Mouse (Mus musculus) layer of hippocampus, postnatal 25 days (tissue): ENCODE results near the gene Arl6ip1. TPM values are rescaled to one million over a fixed set of nuclear protein-coding genes. Genes with fewer than 3 reads are reported as not detected.

ENCODE experiments used
- DNase-seq, 2 experiments: peaks; one replicate each; pipeline ENCODE4 v3.0.0; 2022; ENCODE audit warnings: mixed read lengths in 2 of 2, low spot score in 1 of 2; ENCODE audit errors: extremely low spot score in 1 of 2
- total RNA-seq, 2 experiments: library from RNA; stranded (reverse); gene quantifications; 2 replicates each; pipeline ENCODE4 v1.2.3; 2021

Gene Arl6ip1
- total RNA-seq, 2 experiments from 2014 or later, result 275 to 286 TPM

DNA sequence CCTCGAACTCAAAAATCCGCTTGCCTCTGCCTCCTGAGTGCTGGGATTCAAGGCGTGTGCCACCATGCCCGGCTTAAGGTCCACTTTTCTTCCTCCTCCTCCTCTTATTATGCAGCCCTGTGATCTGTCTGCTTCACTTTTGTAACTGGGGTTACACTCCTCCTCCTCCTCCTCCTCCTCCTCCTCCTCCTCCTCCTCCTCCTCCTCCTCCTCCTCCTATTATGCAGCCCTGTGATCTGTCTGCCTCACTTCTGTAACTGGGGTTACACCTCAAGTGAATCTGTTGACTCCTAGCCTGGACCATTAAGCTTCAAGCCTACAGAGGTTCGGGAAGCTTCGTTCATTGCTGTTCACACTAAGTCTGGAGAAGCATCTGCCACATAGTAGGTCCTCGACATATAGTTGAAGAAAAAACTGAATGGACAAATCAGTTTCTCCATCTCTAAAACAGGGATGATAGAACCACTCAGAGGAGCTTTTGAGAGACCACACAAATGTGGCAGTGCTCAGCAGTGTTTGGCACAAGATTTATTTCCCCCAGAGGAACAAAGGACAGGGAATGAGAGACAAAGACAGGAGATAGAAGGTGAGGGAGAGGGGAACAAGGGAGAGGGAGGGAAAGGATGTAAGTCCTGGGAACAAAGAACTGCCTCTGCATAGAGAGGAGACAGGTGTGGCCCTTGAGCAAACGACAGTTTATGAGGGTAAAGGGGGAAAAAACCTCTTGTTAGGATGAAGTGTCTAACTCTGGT is 12.5 kb downstream of the Arl6ip1 start:
- DNase-seq, result no peak

DNA sequence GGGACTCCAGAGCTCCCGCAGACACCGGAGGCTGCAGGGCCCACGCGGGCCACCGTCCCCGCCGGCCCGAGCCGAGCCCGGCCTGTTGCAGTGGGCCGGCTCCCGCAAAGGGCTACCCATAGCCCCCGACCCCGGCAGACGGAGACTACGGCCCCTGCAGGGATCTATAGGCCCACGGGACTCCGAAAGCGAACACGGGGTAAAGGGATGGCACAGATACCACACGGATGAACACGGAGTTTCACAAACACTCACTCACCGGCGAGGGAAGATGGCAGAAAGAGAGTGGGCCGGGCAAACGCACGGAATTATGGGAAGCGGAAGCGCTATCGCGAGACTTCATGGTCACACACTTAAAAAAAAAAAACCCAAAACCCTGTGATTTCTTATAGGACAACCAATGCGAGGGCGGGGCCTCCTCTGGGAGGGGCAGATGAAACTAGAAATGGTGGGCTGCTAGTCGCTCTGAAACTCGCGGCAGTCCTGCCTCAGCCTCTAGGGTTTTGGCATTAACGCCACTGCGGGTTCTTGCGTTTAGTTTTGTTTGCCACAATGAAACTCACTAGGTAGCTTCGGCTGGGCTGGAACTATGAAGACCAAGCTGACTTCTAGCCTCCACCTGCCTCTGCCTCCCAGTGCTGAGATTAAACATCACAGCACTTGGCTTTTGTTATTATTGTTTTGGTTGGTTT is 13.4 kb downstream of the Arl6ip1 start, which contains the start of gene Rps15a:
TSS of gene Rps15a (minus strand) at position 312 of the 692 bp plus-strand sequence.
- peak; percentile 89 to 92 for DNase-seq

DNA sequence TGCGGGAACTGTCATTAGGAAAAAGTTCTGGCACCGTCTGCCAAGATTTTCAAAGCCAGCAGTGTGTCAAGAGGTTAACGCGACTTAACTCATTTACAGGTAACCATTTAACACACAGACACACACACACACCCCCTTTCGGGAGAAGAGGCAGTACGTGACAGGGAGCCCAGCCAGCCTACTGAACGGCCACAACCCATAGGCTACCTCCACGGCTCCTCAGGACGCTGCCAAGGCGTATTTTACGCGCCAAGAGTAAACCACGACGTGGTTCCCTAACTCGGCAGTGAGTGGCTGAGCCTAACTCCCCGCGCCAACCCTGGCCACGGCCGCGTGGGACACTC is 14.0 kb downstream of the Arl6ip1 start:
- DNase-seq, result no peak

DNA sequence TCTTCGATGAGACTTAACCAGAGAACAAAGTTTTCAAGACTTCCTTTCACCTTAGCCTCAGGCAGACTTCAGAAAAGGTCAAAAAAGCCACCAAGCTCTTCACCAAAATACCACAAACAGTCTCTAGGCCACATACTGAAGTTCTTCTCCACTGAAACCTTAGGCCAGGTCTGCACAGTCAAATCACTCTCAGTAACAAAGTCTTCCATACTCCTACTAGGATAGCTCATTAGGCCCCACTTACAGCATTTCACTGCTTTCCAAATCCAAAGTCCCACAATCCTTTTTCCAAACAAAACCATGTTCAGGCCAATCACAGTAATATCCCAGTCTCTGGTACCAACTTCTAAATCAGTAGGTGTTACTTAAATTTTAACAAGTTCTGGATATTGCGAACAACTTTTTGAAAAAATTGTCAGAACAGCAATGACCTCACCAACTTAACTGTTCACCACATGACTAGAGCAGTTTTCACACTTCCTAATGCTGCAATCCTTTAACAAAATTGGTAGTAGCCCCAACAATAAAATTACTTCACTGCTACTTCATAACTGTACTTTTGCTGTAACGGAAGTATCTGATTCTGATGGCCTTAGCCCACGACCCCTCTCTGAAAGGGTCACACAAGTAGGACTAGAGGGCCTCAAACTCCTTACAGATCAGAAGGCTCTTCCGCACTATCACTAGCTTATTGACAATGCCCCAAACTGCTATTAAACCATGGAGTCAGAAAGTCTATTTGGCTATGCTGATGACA is 15.7 kb downstream of the Arl6ip1 start:
- DNase-seq, result no peak

DNA sequence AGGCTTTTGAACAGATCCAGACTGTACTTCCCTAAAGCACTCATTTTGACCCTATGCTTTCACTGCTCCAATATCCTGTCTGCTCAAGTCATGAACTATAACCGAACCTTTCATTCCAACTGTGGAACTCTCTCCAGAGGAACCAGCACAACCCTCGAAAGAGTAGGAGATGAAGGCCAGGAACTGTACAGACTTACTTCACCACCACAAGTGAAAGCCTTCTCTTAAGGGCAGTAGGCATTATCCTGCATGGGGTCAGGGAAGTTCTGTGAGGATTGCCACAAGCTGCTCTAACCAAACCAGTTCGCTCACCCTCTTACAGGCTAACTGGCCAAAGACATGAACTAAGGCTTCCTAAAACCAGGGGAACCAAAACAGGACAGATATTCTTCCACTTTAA is 18.3 kb downstream of the Arl6ip1 start:
- no peak for DNase-seq

DNA sequence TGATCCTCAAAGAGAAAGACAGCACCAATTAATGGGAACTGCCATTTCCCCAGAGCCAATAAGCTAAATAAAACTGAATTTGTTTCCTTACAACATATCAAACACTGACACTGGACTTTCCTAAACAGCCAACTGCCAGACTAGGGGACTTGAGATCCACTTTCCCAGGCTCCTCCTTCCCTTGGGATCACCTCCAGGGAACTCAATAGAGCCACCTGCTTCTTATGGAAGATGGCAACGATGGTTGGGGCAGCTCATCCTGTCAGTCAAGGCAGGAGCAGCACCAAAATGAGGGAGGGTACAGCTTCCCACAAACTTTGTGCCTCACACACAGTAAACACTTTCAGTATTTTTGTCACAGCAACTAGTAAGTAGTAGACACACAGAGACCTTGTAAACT is 21.8 kb downstream of the Arl6ip1 start:
- DNase-seq, result no peak

DNA sequence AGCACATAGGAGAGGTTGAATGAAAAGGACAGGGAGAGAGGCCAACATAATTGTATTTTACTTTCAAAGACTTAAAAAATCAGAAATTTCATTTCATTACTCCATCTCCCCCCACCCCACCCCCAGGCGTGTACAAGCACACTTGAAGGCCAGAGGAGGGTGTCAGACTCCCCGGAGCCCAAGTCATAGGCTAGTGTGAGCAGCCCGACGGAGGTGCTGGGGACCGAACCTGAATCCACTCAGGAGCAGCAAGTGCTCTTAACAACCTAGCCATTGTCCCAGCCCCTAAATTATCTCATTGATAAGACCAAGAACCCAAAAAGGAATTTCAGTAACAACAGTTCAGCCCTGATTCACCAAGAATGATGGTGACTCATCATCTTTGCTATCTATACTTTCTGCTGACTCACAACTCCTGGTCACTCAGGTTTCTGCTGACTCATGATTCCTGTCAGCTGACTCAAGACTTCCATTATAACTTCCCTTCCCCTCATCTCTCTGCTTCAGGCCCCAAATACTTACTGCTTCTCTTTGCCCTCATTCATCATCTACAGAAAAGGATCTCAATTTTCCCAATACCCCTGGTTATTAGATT is 24.9 kb downstream of the Arl6ip1 start:
- DNase-seq, result no peak

DNA sequence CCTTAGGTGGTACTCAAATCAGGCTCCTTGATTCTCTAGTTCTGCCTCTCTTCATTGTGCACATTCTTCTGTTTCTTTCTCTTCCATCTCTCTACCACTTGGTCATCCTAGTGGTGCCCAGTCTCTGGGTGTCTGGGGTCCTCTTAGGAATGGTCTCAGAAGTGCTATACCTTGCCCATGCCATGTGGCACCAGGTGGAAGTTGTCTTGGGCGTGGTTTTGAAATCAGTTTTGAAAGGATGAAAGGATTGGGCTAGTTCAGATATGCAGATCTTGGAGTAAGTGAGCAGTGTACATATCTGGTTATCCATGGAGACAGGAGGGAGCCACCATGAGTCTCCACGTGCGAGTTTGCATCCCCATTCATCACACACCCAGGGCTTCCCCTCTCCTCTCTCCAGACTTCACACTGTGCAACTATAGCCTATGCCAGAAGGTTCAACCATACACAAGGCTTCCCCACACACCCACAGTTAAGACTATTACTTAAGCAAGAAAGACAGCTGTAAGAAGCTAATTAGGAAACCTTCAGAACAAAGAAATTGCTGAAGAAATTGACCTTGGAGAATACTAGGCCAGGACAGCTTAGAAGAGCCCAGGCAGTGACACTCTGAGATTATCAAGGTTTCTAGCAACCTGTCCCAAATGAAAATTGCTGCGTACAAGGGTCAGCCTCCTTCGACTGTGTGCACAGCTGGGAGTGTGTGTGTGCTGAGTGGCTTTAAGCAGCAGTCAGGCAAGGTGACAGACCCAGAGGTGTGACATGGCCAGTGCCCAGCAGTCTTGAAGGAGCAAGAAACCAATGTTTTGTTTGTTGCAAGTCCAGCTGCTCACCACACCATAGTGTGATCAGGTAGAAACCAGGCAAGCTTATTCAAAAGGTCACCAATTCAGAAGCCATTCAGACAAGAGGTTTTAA is 25.7 kb downstream of the Arl6ip1 start:
- DNase-seq, result no peak

DNA sequence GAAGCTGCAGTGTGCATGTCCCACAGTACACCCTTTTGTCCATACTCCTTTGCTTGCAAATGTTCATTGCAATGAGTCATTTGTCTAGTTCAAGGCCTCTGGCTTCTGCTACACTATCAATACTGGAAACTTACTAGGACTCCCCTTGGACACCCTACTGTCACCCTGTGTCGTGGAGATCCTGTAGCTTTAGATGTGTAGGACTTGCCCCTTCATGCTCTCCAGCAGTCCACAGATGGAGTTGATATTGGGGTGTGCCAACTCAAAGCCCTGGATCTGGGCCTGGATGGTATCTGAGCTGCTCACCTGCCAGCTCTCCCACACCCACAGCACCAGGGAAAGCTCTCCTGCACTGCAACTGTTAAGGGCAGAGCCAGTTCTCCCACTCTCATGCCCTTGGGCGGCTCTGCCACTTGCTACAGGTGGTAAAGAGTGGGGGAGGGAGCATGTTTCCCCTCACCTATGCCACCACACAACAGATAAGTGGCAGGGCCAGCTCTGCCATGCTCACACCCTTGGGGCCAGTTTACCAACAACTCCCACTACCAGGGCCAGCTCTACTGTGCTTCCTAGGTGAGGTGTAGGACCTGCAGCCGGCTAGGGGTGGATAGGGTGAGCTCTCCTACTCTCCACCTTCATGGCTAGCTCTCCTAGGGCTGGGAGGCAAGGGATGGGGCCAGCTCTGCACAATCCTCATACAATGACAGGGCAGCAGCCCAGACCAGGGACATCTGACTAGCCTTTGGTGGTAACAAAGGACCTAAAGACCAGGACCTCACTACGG is 26.6 kb downstream of the Arl6ip1 start:
- no peak for DNase-seq

DNA sequence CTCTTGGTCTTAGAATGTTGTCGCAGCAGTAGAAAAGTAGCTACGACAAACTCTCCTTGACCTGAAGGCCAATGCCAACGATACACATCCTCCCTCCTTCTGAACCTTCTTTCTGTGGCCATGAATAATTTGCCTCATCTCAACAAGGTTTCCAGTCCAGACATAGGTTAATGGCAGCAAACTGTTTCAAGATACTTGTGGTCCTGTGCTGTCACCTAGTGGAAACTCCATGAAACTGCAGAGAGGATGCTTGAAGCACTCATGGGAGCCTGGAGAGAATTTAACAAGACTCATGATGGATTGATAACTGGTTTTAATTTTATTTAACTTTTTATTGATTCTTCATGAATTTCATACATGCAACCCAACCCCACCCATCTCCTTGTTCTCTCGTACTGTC is 27.2 kb downstream of the Arl6ip1 start:
- no peak for DNase-seq

DNA sequence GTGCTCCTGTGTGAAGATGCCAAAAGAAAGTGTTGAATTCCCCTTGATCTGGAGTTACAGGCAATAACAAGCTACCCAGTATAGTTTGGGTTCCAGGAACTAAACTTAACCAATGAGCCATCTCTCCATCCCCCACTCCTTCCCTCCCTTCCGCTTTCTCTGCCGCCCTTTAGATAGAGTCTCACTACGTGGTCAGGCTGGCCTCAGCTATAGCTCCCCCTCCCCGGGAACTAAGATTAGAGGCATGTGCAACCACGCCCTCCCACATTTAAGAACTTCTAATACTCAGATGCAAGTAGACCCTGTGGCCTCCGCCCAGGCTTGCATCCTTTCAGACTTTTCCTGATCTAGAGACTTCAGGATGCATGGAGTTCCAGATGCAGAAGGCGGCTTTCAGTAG is 31.8 kb downstream of the Arl6ip1 start:
- no peak for DNase-seq

DNA sequence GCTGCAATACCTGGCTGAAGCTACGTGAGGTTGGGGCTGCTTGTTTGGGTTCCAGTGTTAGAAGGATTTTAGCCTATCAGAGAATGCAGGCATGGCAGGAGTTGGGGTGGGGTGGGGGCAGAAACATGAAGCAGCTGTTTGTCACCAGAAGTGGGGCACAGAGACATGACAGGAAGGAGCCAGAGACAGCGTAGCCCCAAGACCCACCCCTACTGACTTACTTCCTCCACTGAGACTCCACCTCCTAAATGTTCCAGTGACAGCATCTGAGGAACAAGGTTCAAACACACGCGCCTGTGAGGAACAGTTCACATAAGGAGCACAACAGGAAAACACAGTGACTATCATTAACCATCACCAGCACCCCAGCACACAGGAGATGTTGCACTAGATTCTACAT is 49.5 kb downstream of the Arl6ip1 start:
- no peak for DNase-seq

DNA sequence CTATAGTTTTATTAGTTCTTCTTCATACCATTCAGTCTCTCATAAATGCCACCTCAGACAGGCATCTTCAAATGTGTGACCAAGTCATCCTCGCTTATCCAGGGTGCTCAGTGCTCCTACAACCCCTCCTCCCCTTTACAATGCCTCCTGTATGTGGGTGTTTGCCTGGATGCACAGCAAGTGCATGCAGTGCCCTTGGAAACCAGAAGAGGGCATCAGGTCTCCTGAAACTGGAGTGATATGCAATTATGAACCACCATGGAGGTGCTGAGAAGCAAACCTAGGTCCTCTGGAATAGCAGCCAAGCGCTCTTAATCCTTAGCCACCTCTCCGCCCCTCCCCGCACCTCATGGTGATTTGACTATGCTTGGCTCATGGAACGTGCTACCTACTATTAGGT is 50.4 kb downstream of the Arl6ip1 start:
- no peak for DNase-seq

Other genes with a start within 250 kb of the Arl6ip1 start
- gene Rps15a, start 13.5 kb downstream of the Arl6ip1 start, total RNA-seq, result 100 to 1,000 TPM; 374 to 432 TPM
- gene Smg1, start 114.0 kb upstream of the Arl6ip1 start, total RNA-seq, result 10 to 100 TPM; 60.3 to 82.2 TPM